Mouse (Mus musculus) T-helper 17 cell (primary cell): ENCODE measurements around the gene Mb.
"Not testable (repeated sequence)": the region's sequence is repeated elsewhere in the genome, so short reads cannot be mapped to it uniquely, and the experiment has no call there.

Experiments
- in situ Hi-C, 2 experiments: fragments of 300-600 bp; cut with MboI, MseI; formaldehyde crosslinking; loops; 1 replicate in 1 of 2; 2 replicates in 1 of 2; pipeline ENCODE4 v1.15.1; 2025; ENCODE audit warnings: high pct_unique_total_duplicates in 2 of 2

Gene Mb

DNA sequence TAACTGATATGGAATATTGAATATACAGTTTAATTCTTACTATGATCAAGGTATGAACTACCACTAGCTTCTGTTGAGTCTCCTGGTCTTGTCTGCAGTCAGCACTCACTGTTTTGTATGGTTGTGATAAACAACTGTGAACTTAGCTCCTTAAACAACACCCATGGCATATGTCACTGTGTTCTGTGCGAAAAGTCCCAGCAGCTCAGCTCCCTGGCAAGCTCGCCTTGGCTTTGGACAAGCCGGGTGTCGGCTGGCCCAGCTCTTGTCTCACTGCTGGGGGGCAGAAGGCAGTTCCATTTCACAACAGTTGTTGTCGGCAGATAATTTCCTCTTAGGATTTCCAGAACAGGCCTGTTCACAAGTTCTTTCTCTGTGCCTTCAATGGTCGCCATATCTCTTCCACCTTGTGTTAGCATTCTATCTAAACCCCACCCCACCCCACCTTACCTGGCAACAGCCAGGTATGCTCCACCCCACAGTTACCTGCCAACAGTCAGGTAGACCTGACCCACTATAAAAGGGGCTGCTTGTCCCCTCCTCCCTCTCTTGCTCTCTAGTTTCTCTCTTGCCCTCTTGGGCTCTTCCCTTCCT is 14.9 kb upstream of the Mb start:
- in situ Hi-C loops, result no loop called here

DNA sequence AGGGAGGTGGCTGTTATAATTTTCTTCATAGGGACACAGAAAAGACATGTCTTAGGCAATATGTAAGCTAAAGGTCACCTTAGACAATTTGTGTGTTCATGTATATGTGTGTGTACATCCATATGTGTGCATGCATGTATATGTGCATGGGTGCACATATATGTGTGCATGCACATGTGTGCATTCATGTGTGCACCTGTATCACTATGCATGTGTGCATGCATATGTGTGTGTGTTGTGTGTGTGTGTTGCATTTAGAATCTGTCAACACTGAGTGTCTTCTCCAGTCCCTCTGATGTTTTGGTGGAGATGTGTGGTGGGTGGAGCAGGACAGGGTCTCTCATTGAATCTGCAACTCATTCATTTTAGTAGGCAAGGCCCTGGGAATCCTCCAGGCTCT is 12.3 kb upstream of the Mb start:
- in situ Hi-C loops, result no loop called here

GRCm38 (mm10) chr15:77059416-77059815 is 8.9 kb upstream of the Mb start:
- in situ Hi-C loops, result not testable (repeated sequence)

GRCm38 (mm10) chr15:77058566-77058965 is 8.1 kb upstream of the Mb start:
- in situ Hi-C loops, result no loop called here

GRCm38 (mm10) chr15:77056791-77057051 is 6.3 kb upstream of the Mb start:
- in situ Hi-C loops, result no loop called here

GRCm38 (mm10) chr15:77056001-77056790 is 5.7 kb upstream of the Mb start:
- in situ Hi-C loops, result no loop called here

- in situ Hi-C loops, result no loop called here
Observed at GRCm38 (mm10) chr15:77054611-77055175, 4.2 kb upstream of the Mb start.

DNA sequence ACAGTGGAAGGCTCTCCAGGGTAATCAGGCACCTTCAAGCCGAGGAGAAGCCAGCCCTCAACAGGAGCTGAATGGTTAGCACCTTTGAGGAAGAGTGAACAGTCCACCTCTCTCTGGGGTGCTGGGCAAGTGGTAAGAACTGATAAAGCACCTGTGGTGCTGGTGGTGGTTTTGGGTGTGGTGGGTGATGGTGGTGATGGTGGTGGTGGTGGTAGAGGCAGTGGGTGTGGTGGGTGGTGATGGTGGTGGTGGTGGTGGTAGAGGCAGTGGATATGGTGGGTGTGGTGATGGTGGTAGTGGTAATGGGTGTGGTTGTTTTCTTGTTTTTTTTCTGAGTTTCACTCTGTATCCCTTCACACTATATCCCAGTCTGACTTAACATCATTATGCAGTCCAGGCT is 2.6 kb upstream of the Mb start:
- in situ Hi-C loops, result no loop called here

DNA sequence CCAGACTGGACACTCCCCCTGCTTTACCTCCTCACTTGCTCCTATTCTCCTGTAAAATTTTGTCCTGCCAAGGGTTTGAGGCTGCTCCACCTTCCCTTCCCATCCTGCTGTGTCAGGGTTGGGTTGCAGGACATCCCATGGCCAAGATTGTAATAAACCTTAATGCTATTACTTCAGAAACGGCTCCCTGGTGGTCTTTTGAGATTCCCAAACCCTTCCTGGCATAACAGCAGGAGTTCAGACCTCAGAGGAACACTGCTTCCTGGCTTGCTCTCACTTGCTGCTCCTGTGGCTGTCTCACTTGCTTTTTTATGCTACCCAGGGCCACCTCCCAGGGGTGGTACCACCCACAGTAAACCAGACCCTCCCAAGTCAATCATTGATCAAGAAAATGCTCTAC is 1.7 kb upstream of the Mb start:
- in situ Hi-C loops, result no loop called here

DNA sequence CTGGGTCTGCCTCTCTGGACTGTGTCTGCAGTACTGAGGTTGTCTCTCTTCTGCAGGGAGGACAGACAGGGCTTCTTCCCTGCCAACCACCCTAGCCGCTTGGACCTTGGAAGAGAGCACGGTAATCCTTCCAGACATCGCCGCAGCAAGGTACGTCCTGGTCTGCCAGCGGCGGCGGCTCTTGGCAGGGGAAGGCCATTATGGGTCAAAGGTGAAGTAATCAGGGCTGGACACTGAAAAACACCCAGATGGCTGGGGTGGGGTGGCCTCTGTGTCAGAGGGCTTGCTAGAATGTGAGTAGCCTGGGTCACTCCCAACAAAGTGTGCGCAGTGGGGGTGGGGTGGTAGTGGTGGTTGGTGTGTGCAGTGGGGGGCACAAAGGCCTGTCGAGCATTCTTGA is 4.9 kb downstream of the Mb start:
- in situ Hi-C loops, result no loop called here

- in situ Hi-C loops, result no loop called here
Observed at GRCm38 (mm10) chr15:77044597-77045320, 5.7 kb downstream of the Mb start, which contains the start of gene Apol6. Apol6 (plus strand) TSS chr15:77044729.

DNA sequence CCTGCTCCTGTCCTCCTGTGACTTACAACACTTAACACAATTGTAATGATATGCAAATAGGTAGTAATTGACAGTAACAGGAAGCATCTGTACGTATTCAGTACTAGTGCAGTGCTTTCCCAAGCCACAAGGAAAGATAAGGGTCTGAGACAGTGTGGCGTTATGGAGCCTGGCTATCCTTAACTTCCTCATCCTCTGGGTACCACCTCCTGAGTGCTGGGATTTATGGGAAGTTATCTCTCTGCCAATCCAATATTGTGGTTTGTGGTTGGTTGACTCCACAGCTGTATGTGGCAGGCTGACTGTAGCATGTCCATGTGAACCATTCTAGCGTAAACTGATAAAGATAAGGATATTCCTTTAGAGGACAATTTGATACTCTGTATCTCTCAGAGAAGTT is 9.7 kb downstream of the Mb start:
- in situ Hi-C loops, result no loop called here

GRCm38 (mm10) chr15:77039211-77039700 is 11.2 kb downstream of the Mb start:
- in situ Hi-C loops, result no loop called here

- in situ Hi-C loops, result no loop called here
Observed at GRCm38 (mm10) chr15:77037278-77038161, 12.9 kb downstream of the Mb start.

- in situ Hi-C loops, result no loop called here
Observed at GRCm38 (mm10) chr15:77036989-77037277, 13.5 kb downstream of the Mb start.

DNA sequence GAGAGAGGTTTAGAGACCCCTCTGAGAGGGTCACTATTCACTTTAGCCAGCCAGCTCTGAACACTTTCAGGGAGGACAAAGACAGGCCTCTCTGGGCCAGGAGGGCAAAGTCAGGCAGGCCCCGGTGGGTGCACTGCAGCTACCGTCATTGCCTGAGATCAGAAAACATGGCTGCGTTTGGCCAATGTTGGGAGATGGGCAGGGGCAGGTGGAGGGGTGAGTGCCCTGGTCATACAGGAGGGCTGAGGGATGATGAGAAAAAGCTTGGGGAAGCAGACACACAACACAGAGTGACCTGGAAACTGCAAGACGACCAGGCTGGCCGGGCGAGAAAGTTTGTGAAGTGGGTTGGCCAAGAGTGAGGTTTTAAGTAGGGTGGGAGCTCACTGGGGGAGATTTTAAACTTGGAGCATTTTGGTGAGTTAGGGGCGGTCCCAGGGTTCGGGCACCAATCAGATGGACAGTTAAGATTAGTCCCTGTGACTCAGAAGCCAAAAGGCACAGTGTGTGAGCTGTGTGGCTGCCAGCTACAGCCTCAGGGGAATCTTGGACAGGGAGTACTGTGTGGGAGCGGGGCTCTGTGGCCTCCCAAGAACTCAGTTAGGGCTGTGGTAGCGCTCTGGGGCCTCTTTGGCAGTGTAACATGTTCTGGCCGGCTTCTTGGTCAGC is 14.0 kb downstream of the Mb start:
- in situ Hi-C loops, result no loop called here

- in situ Hi-C loops, result no loop called here
Observed at GRCm38 (mm10) chr15:77035643-77036042, 14.8 kb downstream of the Mb start.

- in situ Hi-C loops, result no loop called here
Observed at GRCm38 (mm10) chr15:77034526-77034925, 15.9 kb downstream of the Mb start.

- in situ Hi-C loops, result no loop called here
Observed at GRCm38 (mm10) chr15:77031271-77031670, 19.2 kb downstream of the Mb start.

DNA sequence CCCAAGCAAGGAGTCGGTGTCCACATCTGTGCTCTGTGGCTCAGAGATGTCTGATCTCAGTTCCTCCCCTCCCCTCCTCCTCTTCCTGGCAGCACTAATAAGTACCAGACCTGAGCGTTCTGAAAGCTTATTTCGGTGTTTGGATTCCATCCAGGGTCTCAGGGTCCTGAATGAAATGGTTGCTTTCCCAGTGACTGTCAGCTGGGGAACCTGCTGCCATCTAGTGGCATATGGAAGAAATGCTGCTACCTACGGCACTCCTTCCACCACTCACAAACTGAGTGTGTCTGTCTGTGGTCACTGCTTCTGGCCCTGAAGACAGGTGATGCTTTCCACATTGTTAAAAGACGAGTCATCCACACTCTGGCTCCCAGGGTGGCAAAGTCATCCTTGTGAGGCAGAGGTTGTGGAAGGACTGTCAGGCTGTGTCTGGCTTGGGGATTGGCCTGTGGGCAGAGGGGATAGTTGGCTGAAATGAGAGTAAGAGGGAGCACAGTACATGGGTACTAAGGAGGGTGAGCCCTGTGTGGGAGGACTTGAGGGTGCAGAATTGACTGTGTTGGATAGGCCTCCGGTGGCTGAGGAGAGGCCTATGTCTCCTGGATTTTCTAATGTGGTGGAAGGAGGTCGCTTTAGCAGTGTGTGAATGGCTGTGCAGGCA is 21.0 kb downstream of the Mb start:
- in situ Hi-C loops, result no loop called here

- in situ Hi-C loops, result no loop called here
Observed at GRCm38 (mm10) chr15:77027675-77028074, 22.8 kb downstream of the Mb start.
